Mouse (Mus musculus): ENCODE results near the gene Top3a. TPM values are rescaled to one million over a fixed set of nuclear protein-coding genes. Genes with fewer than 3 reads are reported as not detected.
A peak's percentile ranks its signal among the peaks of the same experiment; 100 is the strongest.

Gene Top3a
- polyA plus RNA-seq, 1 experiment from 2014 or later: 20.5 TPM

DNA sequence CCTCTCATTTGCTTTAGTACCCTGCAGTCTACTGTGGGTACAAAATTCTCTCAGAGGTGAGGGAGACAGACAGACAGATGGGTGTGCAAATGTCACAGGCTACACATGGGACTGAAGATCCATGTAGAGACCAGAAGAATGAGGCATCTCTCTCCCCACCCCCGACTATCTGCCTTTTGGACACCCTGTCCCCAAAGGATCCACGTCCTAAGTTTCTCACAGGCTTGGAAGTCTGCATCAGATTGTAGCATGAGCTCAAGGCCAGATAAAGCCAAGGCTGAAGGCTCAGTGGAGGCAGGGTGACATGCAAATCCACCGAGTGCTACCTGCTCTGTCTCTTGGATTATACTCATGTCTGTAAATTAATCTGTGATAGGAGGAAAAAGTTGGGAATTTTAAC lies 40.7 kb downstream of the Top3a start:
- H3K4me3 ChIP-seq (ENCODE audit: low read depth, low read length): no peak overlapping the region
- no peaks in the 10 kb centered on the region for H3K4me1 ChIP-seq (ENCODE audit: control insufficient read depth, insufficient read depth, low read length)
- H3K4me2 ChIP-seq (ENCODE audit: low read depth, low read length): no peak overlapping the region
- H3K9ac ChIP-seq (replicated peaks; ENCODE audit: low read length): no peak overlapping the region
- H3K36me3 ChIP-seq (replicated peaks; ENCODE audit: control insufficient read depth, insufficient read depth, low read depth, low read length): peaks cover 3% of the 10 kb centered on the region; the same call in 1 of the 2 replicates
- no peak overlapping the region for H3K27ac ChIP-seq (replicated peaks; ENCODE audit: low read depth, low read length)
- no peak for ATAC-seq (replicated peaks; ENCODE audit: insufficient number of reproducible peaks, low FRiP score, low TSS enrichment, low read depth)
- no peak for DNase-seq (ENCODE audit: low spot score)
- H3K27me3 ChIP-seq (ENCODE audit: control insufficient read depth, insufficient read depth, low read length): no peaks in the 10 kb centered on the region
- WGBS: 88% methylated on average over 3 of the region's 3 CpGs
- no peaks in the 10 kb centered on the region for H3K9me3 ChIP-seq (replicated peaks; ENCODE audit: control insufficient read depth, low read length)

DNA sequence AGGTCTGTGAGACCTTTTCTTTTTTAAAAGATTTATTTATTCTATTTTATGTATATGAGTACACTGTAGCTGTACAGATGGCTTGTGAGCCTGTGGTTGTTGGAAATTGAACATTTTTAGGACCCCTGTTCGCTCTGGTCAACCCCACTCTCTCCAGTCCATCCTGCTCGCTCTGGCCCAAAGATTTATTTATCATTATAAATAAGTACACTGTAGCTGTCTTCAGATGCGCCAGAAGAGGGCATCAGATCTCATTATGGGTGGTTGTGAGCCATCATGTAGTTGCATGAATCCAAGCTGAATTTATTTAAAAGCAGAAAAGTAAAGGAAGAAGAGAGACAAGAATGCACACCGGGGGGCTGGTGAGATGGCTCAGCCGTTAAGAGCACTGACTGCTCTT lies 42.0 kb downstream of the Top3a start:
- ATAC-seq (replicated peaks; ENCODE audit: insufficient number of reproducible peaks, low FRiP score, low TSS enrichment, low read depth) (no peak), DNase-seq (ENCODE audit: low spot score) (no peak)
- Histone ChIP-seq H3K4me2 (ENCODE audit: low read depth, low read length) (no peak overlapping the region), H3K4me3 (ENCODE audit: low read depth, low read length) (no peak overlapping the region), H3K9me3 (replicated peaks; ENCODE audit: control insufficient read depth, low read length) (no peaks in the 10 kb centered on the region), H3K4me1 (ENCODE audit: control insufficient read depth, insufficient read depth, low read length) (no peaks in the 10 kb centered on the region), H3K27me3 (ENCODE audit: control insufficient read depth, insufficient read depth, low read length) (no peaks in the 10 kb centered on the region), H3K27ac (replicated peaks; ENCODE audit: low read depth, low read length) (no peak overlapping the region), H3K36me3 (replicated peaks; ENCODE audit: control insufficient read depth, insufficient read depth, low read depth, low read length) (no peaks in the 10 kb centered on the region; the same call in 1 of the 2 replicates), H3K9ac (replicated peaks; ENCODE audit: low read length) (no peak overlapping the region)
- 80% methylated on average over 5 of the region's 5 CpGs for WGBS

DNA sequence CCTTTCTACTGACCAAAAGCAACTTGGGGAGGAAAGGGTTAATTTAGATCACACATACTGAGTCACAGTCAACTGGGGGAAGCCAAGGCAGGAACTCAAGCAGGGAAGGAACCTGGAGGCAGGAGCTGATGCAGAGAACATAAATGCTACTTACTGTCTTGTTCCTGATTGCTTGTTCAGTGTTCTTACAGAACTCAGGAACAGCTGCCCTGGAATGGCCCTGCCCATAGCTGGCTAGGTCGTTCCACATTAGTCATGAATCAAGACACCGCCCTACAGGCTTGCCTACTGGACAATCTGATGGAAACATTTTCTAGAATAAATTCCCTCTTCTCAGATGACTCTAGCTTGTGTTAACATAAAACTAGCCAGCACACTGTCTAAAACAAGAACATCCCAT lies 43.0 kb downstream of the Top3a start:
- no peaks in the 10 kb centered on the region for H3K9me3 ChIP-seq (replicated peaks; ENCODE audit: control insufficient read depth, low read length)
- no peaks in the 10 kb centered on the region for H3K27me3 ChIP-seq (ENCODE audit: control insufficient read depth, insufficient read depth, low read length)
- no peak for ATAC-seq (replicated peaks; ENCODE audit: insufficient number of reproducible peaks, low FRiP score, low TSS enrichment, low read depth)
- H3K4me1 ChIP-seq (ENCODE audit: control insufficient read depth, insufficient read depth, low read length): no peaks in the 10 kb centered on the region
- H3K4me3 ChIP-seq (ENCODE audit: low read depth, low read length): no peak overlapping the region
- no peak for DNase-seq (ENCODE audit: low spot score)
- H3K36me3 ChIP-seq (replicated peaks; ENCODE audit: control insufficient read depth, insufficient read depth, low read depth, low read length): no peaks in the 10 kb centered on the region; the same call in 1 of the 2 replicates
- H3K27ac ChIP-seq (replicated peaks; ENCODE audit: low read depth, low read length): no peak overlapping the region
- 82% methylated on average over 2 of the region's 2 CpGs for WGBS
- H3K9ac ChIP-seq (replicated peaks; ENCODE audit: low read length): no peak overlapping the region
- no peak overlapping the region for H3K4me2 ChIP-seq (ENCODE audit: low read depth, low read length)

DNA sequence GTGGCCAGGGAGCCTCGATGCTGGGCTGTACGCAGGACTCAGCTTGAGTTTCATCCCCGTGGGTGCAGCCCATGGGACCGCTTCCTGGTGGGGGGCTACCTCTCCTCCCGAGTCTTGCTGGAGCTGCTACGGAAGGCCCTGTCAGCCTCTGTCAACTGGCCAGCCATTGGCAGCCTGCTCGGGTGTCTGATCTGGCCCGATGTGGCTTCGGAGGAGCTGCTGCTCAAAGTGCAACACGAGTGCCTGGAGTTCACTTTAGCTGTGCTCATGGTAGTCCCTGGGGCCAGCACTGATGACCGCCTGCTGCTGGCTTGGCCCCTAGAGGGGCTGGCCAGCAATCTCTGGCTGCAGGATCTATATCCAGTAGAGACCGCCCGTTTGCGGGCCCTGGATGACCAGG lies 45.9 kb downstream of the Top3a start:
- no peak overlapping the region for H3K4me3 ChIP-seq (ENCODE audit: low read depth, low read length)
- no peaks in the 10 kb centered on the region for H3K27me3 ChIP-seq (ENCODE audit: control insufficient read depth, insufficient read depth, low read length)
- DNase-seq (ENCODE audit: low spot score) (no peak), ATAC-seq (replicated peaks; ENCODE audit: insufficient number of reproducible peaks, low FRiP score, low TSS enrichment, low read depth) (no peak)
- H3K27ac ChIP-seq (replicated peaks; ENCODE audit: low read depth, low read length): no peak overlapping the region
- no peak overlapping the region for H3K4me2 ChIP-seq (ENCODE audit: low read depth, low read length)
- 88% methylated on average over 14 of the region's 14 CpGs for WGBS
- H3K36me3 ChIP-seq (replicated peaks; ENCODE audit: control insufficient read depth, insufficient read depth, low read depth, low read length): no peaks in the 10 kb centered on the region; the same call in 1 of the 2 replicates
- H3K9ac ChIP-seq (replicated peaks; ENCODE audit: low read length): no peak overlapping the region
- peaks cover 3% of the 10 kb centered on the region; the same call in 1 of the 2 replicates for H3K4me1 ChIP-seq (ENCODE audit: control insufficient read depth, insufficient read depth, low read length)
- H3K9me3 ChIP-seq (replicated peaks; ENCODE audit: control insufficient read depth, low read length): no peaks in the 10 kb centered on the region

DNA sequence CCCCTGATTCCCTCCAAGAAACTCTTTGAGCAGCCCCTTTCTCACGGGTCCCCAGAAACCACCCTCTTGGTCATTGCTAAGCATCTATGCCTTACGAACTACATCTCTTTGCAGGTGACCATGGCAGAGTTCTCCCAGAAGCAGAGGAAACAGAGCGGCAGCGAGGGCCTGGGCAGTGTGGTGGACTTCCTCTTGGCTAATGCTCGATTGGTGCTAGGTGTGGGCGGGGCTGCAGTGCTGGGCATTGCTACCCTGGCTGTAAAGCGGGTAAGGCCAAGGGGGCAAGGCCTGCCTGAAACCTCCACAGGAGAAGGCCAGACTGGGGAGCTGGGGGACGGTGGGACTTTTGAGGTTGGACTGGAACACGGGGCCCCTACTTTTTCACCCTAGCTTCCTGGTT lies 47.0 kb downstream of the Top3a start:
- Histone ChIP-seq H3K27ac (replicated peaks; ENCODE audit: low read depth, low read length) (no peak overlapping the region), H3K9ac (replicated peaks; ENCODE audit: low read length) (no peak overlapping the region), H3K4me1 (ENCODE audit: control insufficient read depth, insufficient read depth, low read length) (peaks cover 3% of the 10 kb centered on the region; the same call in 1 of the 2 replicates), H3K4me3 (ENCODE audit: low read depth, low read length) (no peak overlapping the region), H3K27me3 (ENCODE audit: control insufficient read depth, insufficient read depth, low read length) (no peaks in the 10 kb centered on the region), H3K4me2 (ENCODE audit: low read depth, low read length) (no peak overlapping the region), H3K36me3 (replicated peaks; ENCODE audit: control insufficient read depth, insufficient read depth, low read depth, low read length) (no peaks in the 10 kb centered on the region; the same call in 1 of the 2 replicates), H3K9me3 (replicated peaks; ENCODE audit: control insufficient read depth, low read length) (no peaks in the 10 kb centered on the region)
- WGBS: 88% methylated on average over 9 of the region's 9 CpGs
- ATAC-seq (replicated peaks; ENCODE audit: insufficient number of reproducible peaks, low FRiP score, low TSS enrichment, low read depth): no peak
- DNase-seq (ENCODE audit: low spot score): no peak

DNA sequence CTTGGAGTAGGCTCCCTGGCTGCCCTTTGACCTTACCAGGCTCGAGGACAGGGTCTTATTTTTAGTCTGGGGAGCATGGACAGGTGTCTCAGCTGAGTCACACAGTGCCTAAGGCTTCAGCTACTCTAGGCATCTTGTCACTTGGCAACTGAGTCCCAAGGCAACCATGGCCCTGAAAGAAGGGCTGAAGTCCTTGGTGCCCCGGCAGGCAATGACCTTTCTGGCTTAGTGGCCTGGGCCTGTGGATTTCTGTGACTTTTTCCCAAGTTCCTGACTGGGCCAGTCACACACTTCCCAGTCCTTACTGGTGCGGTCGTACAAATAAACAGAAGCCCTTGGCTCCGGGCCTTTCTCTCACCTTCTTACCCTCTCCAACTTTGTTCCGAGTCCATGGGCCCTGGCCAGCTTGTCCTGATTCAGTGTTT lies 47.9 kb downstream of the Top3a start:
- H3K36me3 ChIP-seq (replicated peaks; ENCODE audit: control insufficient read depth, insufficient read depth, low read depth, low read length): no peaks in the 10 kb centered on the region; the same call in 1 of the 2 replicates
- 74% methylated on average over 6 of the region's 6 CpGs for WGBS
- H3K9ac ChIP-seq (replicated peaks; ENCODE audit: low read length): no peak overlapping the region
- H3K4me3 ChIP-seq (ENCODE audit: low read depth, low read length): peak overlapping the region; percentile 67
- no peaks in the 10 kb centered on the region for H3K9me3 ChIP-seq (replicated peaks; ENCODE audit: control insufficient read depth, low read length)
- DNase-seq (ENCODE audit: low spot score) (no peak), ATAC-seq (replicated peaks; ENCODE audit: insufficient number of reproducible peaks, low FRiP score, low TSS enrichment, low read depth) (no peak)
- H3K27me3 ChIP-seq (ENCODE audit: control insufficient read depth, insufficient read depth, low read length): no peaks in the 10 kb centered on the region
- H3K4me2 ChIP-seq (ENCODE audit: low read depth, low read length): no peak overlapping the region
- no peak overlapping the region for H3K27ac ChIP-seq (replicated peaks; ENCODE audit: low read depth, low read length)
- H3K4me1 ChIP-seq (ENCODE audit: control insufficient read depth, insufficient read depth, low read length): peaks cover 3% of the 10 kb centered on the region; the same call in 1 of the 2 replicates

DNA sequence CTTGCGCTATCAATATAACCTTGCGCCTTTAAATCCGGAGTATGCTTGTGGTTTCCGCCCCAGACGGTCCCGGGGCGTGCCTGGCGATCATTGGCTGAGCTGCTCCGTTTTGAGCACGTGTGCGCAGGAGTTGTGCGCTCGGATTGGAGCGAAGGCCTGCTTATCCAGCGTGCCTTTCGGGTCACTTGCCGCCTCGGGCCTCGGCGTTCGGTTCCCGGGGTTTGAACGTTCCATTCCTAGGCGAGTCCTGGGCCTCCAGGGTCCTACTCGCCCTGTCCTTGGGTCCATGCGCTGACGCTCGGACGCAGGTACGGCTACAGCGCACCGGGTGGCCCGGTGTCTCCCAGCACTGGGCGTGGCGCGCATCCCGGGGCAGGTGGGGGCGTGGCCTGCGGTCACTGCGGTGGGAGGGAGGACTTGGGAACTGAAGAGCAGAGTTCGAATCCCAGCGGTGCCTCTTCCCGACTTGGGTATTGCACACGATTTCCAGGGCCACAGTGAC lies 48.9 kb downstream of the Top3a start, which contains the start of gene Mief2:
Gene Mief2 (plus strand): TSS at position 139 of the 502 bp plus-strand sequence.
- Histone ChIP-seq H3K9ac (replicated peaks; ENCODE audit: low read length) (peak within 1 kb of the TSS; percentile 91), H3K27me3 (ENCODE audit: control insufficient read depth, insufficient read depth, low read length) (no peaks in the 10 kb centered on the region), H3K36me3 (replicated peaks; ENCODE audit: control insufficient read depth, insufficient read depth, low read depth, low read length) (peaks cover 2% of the 10 kb centered on the region), H3K9me3 (replicated peaks; ENCODE audit: control insufficient read depth, low read length) (no peaks in the 10 kb centered on the region), H3K27ac (replicated peaks; ENCODE audit: low read depth, low read length) (peak within 1 kb of the TSS; percentile 76), H3K4me3 (ENCODE audit: low read depth, low read length) (peak within 1 kb of the TSS; percentile 86), H3K4me1 (ENCODE audit: control insufficient read depth, insufficient read depth, low read length) (peaks cover 3% of the 10 kb centered on the region; the same call in 1 of the 2 replicates), H3K4me2 (ENCODE audit: low read depth, low read length) (peak within 1 kb of the TSS; percentile 78)
- ATAC-seq (replicated peaks; ENCODE audit: insufficient number of reproducible peaks, low FRiP score, low TSS enrichment, low read depth): peak; percentile 91
- WGBS: under 1% methylated on average over 44 of the region's 44 CpGs
- DNase-seq (ENCODE audit: low spot score): peak; percentile 96

DNA sequence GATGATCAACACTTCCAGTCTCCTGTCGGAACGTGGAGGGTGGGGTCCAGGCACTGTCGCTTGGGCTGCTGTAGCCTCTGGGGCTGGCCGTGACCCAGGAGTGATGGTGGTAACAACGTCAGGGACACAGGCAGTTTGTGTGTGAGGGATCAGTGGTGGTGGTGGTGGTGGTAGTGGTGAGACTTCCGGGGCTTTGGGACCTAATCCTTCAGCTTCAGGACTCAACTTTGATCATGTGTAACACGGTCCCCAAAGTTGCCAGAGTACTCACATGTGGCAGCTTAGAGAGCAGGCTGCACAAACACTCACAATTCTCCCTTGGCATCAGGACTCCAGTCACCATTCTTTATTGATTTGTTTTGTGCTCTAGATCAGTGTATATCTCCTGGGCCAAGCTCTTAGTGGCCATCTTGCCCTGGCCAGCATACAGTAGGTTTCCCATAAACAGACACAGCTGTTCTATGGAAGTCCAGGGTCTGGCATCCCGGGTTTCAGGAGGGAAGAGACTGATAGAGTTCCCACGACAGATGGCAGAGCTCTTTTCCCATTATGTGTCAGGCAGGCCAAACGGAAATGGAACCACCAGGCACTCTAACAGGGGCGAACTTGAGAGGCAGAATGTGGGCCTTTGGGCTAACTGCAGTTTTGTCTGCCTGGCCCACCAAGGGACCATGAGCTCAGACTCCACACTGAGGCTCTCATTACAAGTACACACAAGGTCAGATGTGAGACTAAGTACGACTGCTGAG lies 49.6 kb downstream of the Top3a start:
- Histone ChIP-seq H3K27ac (replicated peaks; ENCODE audit: low read depth, low read length) (peak overlapping the region; percentile 76), H3K36me3 (replicated peaks; ENCODE audit: control insufficient read depth, insufficient read depth, low read depth, low read length) (peaks cover 3% of the 10 kb centered on the region), H3K9ac (replicated peaks; ENCODE audit: low read length) (peak overlapping the region; percentile 91), H3K4me1 (ENCODE audit: control insufficient read depth, insufficient read depth, low read length) (peaks cover 3% of the 10 kb centered on the region; the same call in 1 of the 2 replicates), H3K4me3 (ENCODE audit: low read depth, low read length) (peak overlapping the region; percentile 86), H3K27me3 (ENCODE audit: control insufficient read depth, insufficient read depth, low read length) (no peaks in the 10 kb centered on the region), H3K4me2 (ENCODE audit: low read depth, low read length) (peak overlapping the region; percentile 78), H3K9me3 (replicated peaks; ENCODE audit: control insufficient read depth, low read length) (no peaks in the 10 kb centered on the region)
- peak; percentile 4; the same call in 1 of the 2 replicates for ATAC-seq (replicated peaks; ENCODE audit: insufficient number of reproducible peaks, low FRiP score, low TSS enrichment, low read depth)
- DNase-seq (ENCODE audit: low spot score): peak; percentile 1
- 5% methylated on average over 12 of the region's 12 CpGs for WGBS

All from embryonic facial prominence, embryonic 11.5 days (tissue).